7 mouse cellular contexts compared by ENCODE assay signal in genomic region chr9:122571402-122572059, GRCm38 (mm10).
DNase-seq lines count a peak whose midpoint lies in the region; ATAC-seq and TF ChIP-seq lines count a peak whose summit lies in the region.

No protein-coding gene starts in this region.

- peak overlapping the region; percentile 88 for H3K4me3 ChIP-seq in left cerebral cortex, adult 2 months
- H3K4me3 ChIP-seq in embryonic facial prominence, embryonic 12.5 days, result peak overlapping the region; percentile 58
- H3K4me3 ChIP-seq in hindbrain, postnatal 0 days (ENCODE audit: low read length), result peak overlapping the region; percentile 62
- H3K4me3 ChIP-seq in midbrain, embryonic 13.5 days (replicated peaks), result peak overlapping the region; percentile 58

- H3K36me3 ChIP-seq in embryonic facial prominence, embryonic 12.5 days, result no peaks in the 10 kb centered on the region
- H3K36me3 ChIP-seq in hindbrain, postnatal 0 days (ENCODE audit: insufficient read depth, low read length), result no peaks in the 10 kb centered on the region
- no peaks in the 10 kb centered on the region for H3K36me3 ChIP-seq in midbrain, embryonic 13.5 days

- H3K27ac ChIP-seq in left cerebral cortex, adult 2 months, result peak overlapping the region; percentile 88
- no peak overlapping the region for H3K27ac ChIP-seq in embryonic facial prominence, embryonic 12.5 days
- peak overlapping the region; percentile 91 for H3K27ac ChIP-seq in hindbrain, postnatal 0 days
- peak overlapping the region; percentile 74 for H3K27ac ChIP-seq in midbrain, embryonic 13.5 days

- H3K27me3 ChIP-seq in embryonic facial prominence, embryonic 12.5 days, result peaks cover 82% of the 10 kb centered on the region
- H3K27me3 ChIP-seq in hindbrain, postnatal 0 days (ENCODE audit: insufficient read depth, low read length), result peaks cover 28% of the 10 kb centered on the region
- peaks cover 96% of the 10 kb centered on the region for H3K27me3 ChIP-seq in midbrain, embryonic 13.5 days

- H3K4me1 ChIP-seq in embryonic facial prominence, embryonic 12.5 days, result peaks cover 19% of the 10 kb centered on the region
- H3K4me1 ChIP-seq in hindbrain, postnatal 0 days (ENCODE audit: insufficient read depth, low read length), result no peaks in the 10 kb centered on the region
- peaks cover 37% of the 10 kb centered on the region for H3K4me1 ChIP-seq in midbrain, embryonic 13.5 days (replicated peaks)

- ATAC-seq in embryonic facial prominence, embryonic 12.5 days (ENCODE audit: insufficient number of reproducible peaks, insufficient read depth, low FRiP score, low TSS enrichment), result peak; percentile 31
- ATAC-seq in hindbrain, postnatal 0 days, result peak; percentile 4; the same call in 1 of the 2 replicates
- ATAC-seq in midbrain, embryonic 13.5 days, result peak; percentile 0; the same call in 1 of the 2 replicates

- TF ChIP-seq CTCF in left cerebral cortex, adult 2 months (IDR thresholded peaks at IDR 0.05), result no peak
- no peak; the same call in 1 of the 2 replicates for TF ChIP-seq CTCF in hindbrain, postnatal 0 days (IDR thresholded peaks at IDR 0.05; ENCODE audit: low read depth)

- DNase-seq in left cerebral cortex, adult 2 months (ENCODE audit: extremely low spot score in 1 of 2, low spot score in 2 of 2), result peak in 1 of 2 experiments; percentile 59
- no peak for DNase-seq in left cerebral cortex, adult 11 months (ENCODE audit: low spot score)
- DNase-seq in hindbrain, postnatal 0 days (ENCODE audit: low spot score), result peak; percentile 53
- DNase-seq in T-cell, adult 2 months (ENCODE audit: low spot score), result no peak
- DNase-seq in kidney, postnatal 14 days, result no peak

- H3K4me2 ChIP-seq in embryonic facial prominence, embryonic 12.5 days (replicated peaks), result peak overlapping the region; percentile 95
- peak overlapping the region; percentile 72 for H3K4me2 ChIP-seq in hindbrain, postnatal 0 days (ENCODE audit: low read depth, low read length)
- H3K4me2 ChIP-seq in midbrain, embryonic 13.5 days (replicated peaks), result peak overlapping the region; percentile 78

- H3K9me3 ChIP-seq in embryonic facial prominence, embryonic 12.5 days, result no peaks in the 10 kb centered on the region
- no peaks in the 10 kb centered on the region for H3K9me3 ChIP-seq in hindbrain, postnatal 0 days (ENCODE audit: low read length)
- H3K9me3 ChIP-seq in midbrain, embryonic 13.5 days, result no peaks in the 10 kb centered on the region

- WGBS in embryonic facial prominence, embryonic 12.5 days, result under 1% methylated on average over 37 of the region's 37 CpGs
- under 1% methylated on average over 37 of the region's 37 CpGs for WGBS in hindbrain, postnatal 0 days
- 1% methylated on average over 37 of the region's 37 CpGs for WGBS in midbrain, embryonic 13.5 days

- H3K9ac ChIP-seq in embryonic facial prominence, embryonic 12.5 days, result no peak overlapping the region
- peak overlapping the region; percentile 62 for H3K9ac ChIP-seq in hindbrain, postnatal 0 days (replicated peaks; ENCODE audit: low read length)
- peak overlapping the region; percentile 66 for H3K9ac ChIP-seq in midbrain, embryonic 13.5 days (replicated peaks)

- intact Hi-C loops in left cerebral cortex, adult 2 months (cut with DNase I), result loop anchor here (1.0 to 5.0 kb wide), 5 partner anchors 38 to 156 kb away; no protein-coding TSS in a partner anchor
